In the genomic region with DNA sequence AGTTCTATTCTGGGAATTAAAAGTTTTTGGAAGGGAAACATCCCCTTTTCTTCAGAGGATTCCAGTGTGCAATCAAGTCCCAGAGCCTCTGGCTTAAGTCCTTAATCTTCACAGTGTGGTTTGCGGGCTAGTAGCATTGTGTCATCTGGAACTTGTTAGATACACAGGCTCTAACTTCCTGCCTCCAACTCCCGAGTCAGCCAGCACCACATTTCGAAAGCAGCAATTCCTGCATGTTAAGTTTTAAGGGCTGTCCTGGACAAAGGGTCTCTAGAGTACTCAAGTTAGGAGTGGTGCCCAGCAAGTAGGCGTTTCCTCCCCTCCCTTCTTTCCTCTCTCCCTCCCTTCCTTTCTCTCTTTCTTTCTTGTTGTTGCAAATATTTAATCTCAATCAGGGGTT, we compare ENCODE assay signal across 10 mouse cellular contexts. TPM values are rescaled to one million over a fixed set of nuclear protein-coding genes. Genes with fewer than 3 reads are reported as not detected.
A peak's percentile ranks its signal among the peaks of the same experiment; 100 is the strongest.
DNase-seq lines count a peak whose midpoint lies in the region; ATAC-seq and TF ChIP-seq lines count a peak whose summit lies in the region.
"Had no signal": no experiment of that assay in that cellular context is flagged by ENCODE, and none has a peak within 500 bp of the region (broad histone marks: within the 10 kb centered on the region; RNA-seq: fewer than 3 reads in every experiment).

No protein-coding gene starts in this region.

- CTCF ChIA-PET in Patski (lab: Charles Lee), result no interaction called here

- H3K4me2 ChIP-seq in lung, embryonic 15.5 days, result no peak overlapping the region

- no peak overlapping the region for H3K4me3 ChIP-seq in lung, embryonic 15.5 days
- H3K4me3 ChIP-seq in left cerebral cortex, adult 2 months, result no peak overlapping the region

- no peak overlapping the region for H3K9ac ChIP-seq in lung, embryonic 15.5 days

- POLR2A ChIA-PET in Patski (lab: Charles Lee), result no interaction called here

- peak; percentile 76 for ATAC-seq in Patski
- ATAC-seq in granulocyte monocyte progenitor cell, adult 5-6 weeks (replicated peaks; ENCODE audit: poor library complexity, severe bottlenecking), result peak; percentile 99
- no peak for ATAC-seq in lung, embryonic 15.5 days (ENCODE audit: borderline replicate concordance, extremely low read depth, low FRiP score, low TSS enrichment)
- ATAC-seq: intestine, postnatal 0 days had no signal

- 0 out of 2 replicates have a peak overlapping the region, but pooled peaks have one; percentile 9 for H3K27ac ChIP-seq in lung, embryonic 15.5 days
- H3K27ac ChIP-seq in left cerebral cortex, adult 2 months, result no peak overlapping the region

- intact Hi-C loops in left cerebral cortex, adult 2 months (cut with DNase I), result loop anchor here (5.0 kb wide), 3 partner anchors 76 to 581 kb away; no protein-coding TSS in a partner anchor
- intact Hi-C loops in left cerebral cortex, postnatal 25 days (cut with DNase I), result loop anchor here (5.0 kb wide), 2 partner anchors 71 to 591 kb away; no protein-coding TSS in a partner anchor

- H3K9me3 ChIP-seq in lung, embryonic 15.5 days, result no peaks in the 10 kb centered on the region

- no peak for TF ChIP-seq CTCF in Patski (IDR thresholded peaks at IDR 0.05)
- no peak for TF ChIP-seq CTCF in left cerebral cortex, adult 2 months (IDR thresholded peaks at IDR 0.05)

- no peaks in the 10 kb centered on the region for H3K36me3 ChIP-seq in lung, embryonic 15.5 days

- WGBS in lung, embryonic 15.5 days, result 23% methylated on average over 4 of the region's 4 CpGs

- H3K27me3 ChIP-seq in Patski, result no peaks in the 10 kb centered on the region
- H3K27me3 ChIP-seq in lung, embryonic 15.5 days, result no peaks in the 10 kb centered on the region

- in situ Hi-C loops in Patski (cut with MboI; ENCODE audit: low pct_unique_long_range_greater_than_20kb), result loop anchor here (5.0 to 10.0 kb wide), 2 partner anchors 214 to 286 kb away; no protein-coding TSS in a partner anchor

- H3K4me1 ChIP-seq in lung, embryonic 15.5 days, result peaks cover 8% of the 10 kb centered on the region; the same call in 1 of the 2 replicates

- DNase-seq in 3T3-L1 (ENCODE audit: low read depth, low spot score), result peak; percentile 92
- no peak for DNase-seq in Patski (ENCODE audit: low read depth, low spot score)
- no peak for DNase-seq in thymus, postnatal 25 days
- no peak for DNase-seq in left cerebral cortex, adult 2 months (ENCODE audit: extremely low spot score in 1 of 2, low spot score in 2 of 2)
- no peak for DNase-seq in left cerebral cortex, postnatal 25 days (ENCODE audit: low spot score in 2 of 2)
- DNase-seq in testis, postnatal 10 days (ENCODE audit: low spot score), result no peak

RNA-seq across cellular contexts. Expression of a gene that starts 7.0 kb away (rescaled TPM):
- 0.01 TPM for polyA plus RNA-seq in Patski (2021)
- total RNA-seq in granulocyte monocyte progenitor cell, adult 5-6 weeks (2014; fragmentation: Nextera tagmentation), result not detected in 2 replicates
- total RNA-seq in granulocyte monocyte progenitor cell, adult 5-6 weeks (2017), result not detected in 2 replicates
- polyA plus RNA-seq in lung, embryonic 15.5 days (2015; fragmentation: Nextera tagmentation; extraction: Ambion mirVana), result 0.26 and 0.33 TPM in 2 replicates
- total RNA-seq in left cerebral cortex, adult 2 months (2021), result under 1 TPM; 0.41 to 0.58 TPM
- under 1 TPM; 0.41 to 0.60 TPM for total RNA-seq in left cerebral cortex, postnatal 25 days (2021)
- total RNA-seq: liver, adult 2 months had no signal
- polyA plus RNA-seq: liver, adult 2 months had no signal

RNA-seq across cellular contexts. Expression of a gene that starts 19.8 kb away (rescaled TPM):
- polyA plus RNA-seq in Patski (2021), result 206 TPM
- total RNA-seq in granulocyte monocyte progenitor cell, adult 5-6 weeks (2014; fragmentation: Nextera tagmentation), result 118 and 131 TPM in 2 replicates
- 146 and 203 TPM in 2 replicates for total RNA-seq in granulocyte monocyte progenitor cell, adult 5-6 weeks (2017)
- polyA plus RNA-seq in lung, embryonic 15.5 days (2015; fragmentation: Nextera tagmentation; extraction: Ambion mirVana), result 162 and 163 TPM in 2 replicates
- 100 to 1,000 TPM; 113 to 133 TPM for total RNA-seq in left cerebral cortex, adult 2 months (2021)
- total RNA-seq in left cerebral cortex, postnatal 25 days (2021), result 100 to 1,000 TPM; 123 to 129 TPM
